Mouse (Mus musculus) urinary bladder, postnatal 36 days (tissue): ENCODE results near the gene Ccr10.
"Not testable (repeated sequence)": the region's sequence is repeated elsewhere in the genome, so short reads cannot be mapped to it uniquely, and the experiment has no call there.

Experiments used
- DNase-seq, 2 experiments: peaks; one replicate each; pipeline ENCODE4 v3.0.0; 2022; ENCODE audit warnings: low spot score in 2 of 2, mixed read lengths in 1 of 2

The Ccr10 gene

GRCm38 (mm10) chr11:101125008-101125407 is 50.2 kb downstream of the Ccr10 start:
- not testable (repeated sequence) for DNase-seq

- DNase-seq = not testable (repeated sequence)
Observed at GRCm38 (mm10) chr11:101124494-101124893, 50.7 kb downstream of the Ccr10 start.
